Mouse (Mus musculus) CD4-positive, CD25-positive, alpha-beta regulatory T cell, adult 9 weeks (primary cell): ENCODE results near the gene Speer4e. TPM values are rescaled to one million over a fixed set of nuclear protein-coding genes. Genes with fewer than 3 reads are reported as not detected.

Experiments used
- polyA plus RNA-seq: library from polyadenylated mRNA; unstranded; fragments of 100-300 nt; shearing (Covaris generic); gene quantifications from one replicate; pipeline ENCODE4 v1.2.1, GENCODE M21; 2017

Gene Speer4e
- polyA plus RNA-seq: not detected

GRCm38 (mm10) chr5:14938329-14938728, at the start of gene Speer4e:
Speer4e (minus strand) TSS chr5:14938429.

GRCm38 (mm10) chr5:14978835-14979234, 40.6 kb upstream of the Speer4e start, which contains the start of gene Gm10354:
Gm10354 (minus strand) TSS chr5:14978935.

GRCm38 (mm10) chr5:14914799-14915198, 23.4 kb downstream of the Speer4e start, which contains the start of gene Gm9758:
Gm9758 (minus strand) TSS chr5:14914899.

Other genes with a start within 250 kb of the Speer4e start
- not detected for gene Gm9758, start 23.5 kb downstream of the Speer4e start, polyA plus RNA-seq
- not detected for gene Gm10354, start 40.5 kb upstream of the Speer4e start, polyA plus RNA-seq
- gene Gm17019, start 94.6 kb upstream of the Speer4e start, polyA plus RNA-seq: not detected